Mouse (Mus musculus): ENCODE results near the gene Bicd2.

GRCm38 (mm10) chr13:49298514-49299381 is 42.6 kb upstream of the Bicd2 start:
- TF ChIP-seq CTCF (IDR thresholded peaks at IDR 0.05; ENCODE audit: borderline replicate concordance, control insufficient read depth, extremely low read depth, insufficient read depth, low read length, poor library complexity) (no peak), POLR2A (IDR thresholded peaks at IDR 0.05; ENCODE audit: control insufficient read depth, extremely low read depth, insufficient read depth, low read length, poor library complexity) (no peak)
